Mouse (Mus musculus): ENCODE data around the gene Vsx1. TPM values are rescaled to one million over a fixed set of nuclear protein-coding genes. Genes with fewer than 3 reads are reported as not detected.

Gene Vsx1
- total and polyA plus RNA-seq, 3 experiments = 0.10 to 0.14 TPM; not detected in 1

DNA sequence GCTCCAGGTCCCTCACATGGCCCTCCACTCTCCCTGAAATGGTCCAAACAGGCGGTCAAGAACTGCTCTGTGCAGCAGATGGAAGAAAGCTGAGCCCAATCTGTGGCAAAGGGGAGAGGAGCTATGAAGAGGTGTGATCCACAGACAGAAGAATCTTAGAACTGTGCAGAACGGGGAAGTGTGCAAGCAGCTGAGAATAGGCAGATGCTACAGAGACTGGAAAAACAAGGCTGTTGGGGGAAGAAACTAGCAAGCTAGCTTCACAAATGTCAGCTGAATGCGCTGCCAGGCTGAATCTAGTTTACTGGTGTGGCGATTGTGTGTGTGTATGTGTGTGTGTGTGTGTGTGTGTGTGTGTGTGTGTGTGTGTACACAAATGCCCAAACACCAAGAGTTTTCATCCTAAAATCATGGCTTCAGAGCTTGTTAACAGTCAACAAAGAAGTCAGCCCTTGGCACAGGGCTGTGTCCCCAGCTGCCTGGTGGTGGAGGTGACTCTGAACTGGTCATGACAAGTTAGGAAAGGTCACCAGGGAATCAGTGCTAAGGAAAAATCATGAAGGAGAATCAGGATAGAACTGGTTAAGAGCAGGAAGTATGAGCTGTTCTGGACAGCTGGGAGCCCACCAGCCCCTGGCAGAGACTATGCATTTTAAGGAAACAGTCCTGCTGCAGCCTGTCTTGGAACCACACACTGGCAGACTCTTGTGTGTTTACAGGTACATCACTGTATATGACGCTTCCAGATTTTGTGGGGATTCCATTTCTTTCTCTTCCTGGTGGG is 28.3 kb downstream of the Vsx1 start:
- no peak overlapping the region for H3K4me3 ChIP-seq
- H3K4me1 ChIP-seq (ENCODE audit: control insufficient read depth, insufficient read depth, low read length) = peaks cover 16% of the 10 kb centered on the region
- H3K79me2 ChIP-seq (replicated peaks; ENCODE audit: control insufficient read depth, insufficient read depth, low read length) = peaks cover 1% of the 10 kb centered on the region; the same call in 1 of the 2 replicates
- DNase-seq = no peak
- 55% methylated on average over 5 of the region's 5 CpGs for WGBS
- no peaks in the 10 kb centered on the region for H3K27me3 ChIP-seq (ENCODE audit: control insufficient read depth, insufficient read depth, low read length)
- no peak for TF ChIP-seq EP300 (IDR thresholded peaks at IDR 0.05; ENCODE audit: insufficient read depth, low read depth, low read length)
- no peak for TF ChIP-seq POLR2A (IDR thresholded peaks at IDR 0.05; ENCODE audit: insufficient read depth, low read depth, low read length)
- TF ChIP-seq CTCF (IDR thresholded peaks at IDR 0.05) = no peak
- intact Hi-C loops (cut with DNase I) = loop anchor here (5.0 kb wide), 1 partner anchor 126 kb away; the partner anchor contains the start of gene Pygb
- H3K9ac ChIP-seq (ENCODE audit: low read depth, low read length) = peak overlapping the region; percentile 35
- peak overlapping the region; percentile 84 for H3K27ac ChIP-seq
- H3K36me3 ChIP-seq (ENCODE audit: control insufficient read depth, insufficient read depth, low read length) = peaks cover 46% of the 10 kb centered on the region; the same call in 1 of the 2 replicates

DNA sequence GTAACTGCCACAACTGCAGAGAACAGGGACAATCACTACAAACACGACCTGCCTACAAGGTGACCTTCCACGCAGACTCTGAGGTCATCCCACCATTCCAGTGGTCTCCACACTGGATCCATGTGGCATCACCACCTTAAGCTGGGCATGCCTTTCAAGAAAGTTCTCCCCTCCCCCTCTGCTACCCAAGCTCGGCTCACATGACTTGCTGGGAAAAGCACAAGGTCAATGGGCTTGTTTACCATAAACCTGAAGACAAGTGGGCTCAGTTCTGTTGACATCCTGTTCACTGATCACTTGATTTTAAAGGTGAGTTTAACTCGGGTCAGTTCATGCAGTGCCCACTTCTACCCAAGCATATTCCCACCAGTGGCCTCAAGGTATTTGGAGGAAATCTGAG is 29.1 kb downstream of the Vsx1 start:
- no peak overlapping the region for H3K4me3 ChIP-seq
- peaks cover 16% of the 10 kb centered on the region for H3K4me1 ChIP-seq (ENCODE audit: control insufficient read depth, insufficient read depth, low read length)
- intact Hi-C loops (cut with DNase I) = loop anchor here (5.0 kb wide), 1 partner anchor 127 kb away; the partner anchor contains the start of gene Pygb
- 56% methylated on average over 4 of the region's 4 CpGs for WGBS
- H3K27ac ChIP-seq = peak overlapping the region; percentile 84
- H3K27me3 ChIP-seq (ENCODE audit: control insufficient read depth, insufficient read depth, low read length) = no peaks in the 10 kb centered on the region
- peaks cover 46% of the 10 kb centered on the region; the same call in 1 of the 2 replicates for H3K36me3 ChIP-seq (ENCODE audit: control insufficient read depth, insufficient read depth, low read length)
- H3K79me2 ChIP-seq (replicated peaks; ENCODE audit: control insufficient read depth, insufficient read depth, low read length) = peaks cover 1% of the 10 kb centered on the region; the same call in 1 of the 2 replicates
- TF ChIP-seq EP300 (IDR thresholded peaks at IDR 0.05; ENCODE audit: insufficient read depth, low read depth, low read length) = no peak
- no peak for TF ChIP-seq POLR2A (IDR thresholded peaks at IDR 0.05; ENCODE audit: insufficient read depth, low read depth, low read length)
- TF ChIP-seq CTCF (IDR thresholded peaks at IDR 0.05) = no peak
- DNase-seq = no peak
- no peak overlapping the region for H3K9ac ChIP-seq (ENCODE audit: low read depth, low read length)

DNA sequence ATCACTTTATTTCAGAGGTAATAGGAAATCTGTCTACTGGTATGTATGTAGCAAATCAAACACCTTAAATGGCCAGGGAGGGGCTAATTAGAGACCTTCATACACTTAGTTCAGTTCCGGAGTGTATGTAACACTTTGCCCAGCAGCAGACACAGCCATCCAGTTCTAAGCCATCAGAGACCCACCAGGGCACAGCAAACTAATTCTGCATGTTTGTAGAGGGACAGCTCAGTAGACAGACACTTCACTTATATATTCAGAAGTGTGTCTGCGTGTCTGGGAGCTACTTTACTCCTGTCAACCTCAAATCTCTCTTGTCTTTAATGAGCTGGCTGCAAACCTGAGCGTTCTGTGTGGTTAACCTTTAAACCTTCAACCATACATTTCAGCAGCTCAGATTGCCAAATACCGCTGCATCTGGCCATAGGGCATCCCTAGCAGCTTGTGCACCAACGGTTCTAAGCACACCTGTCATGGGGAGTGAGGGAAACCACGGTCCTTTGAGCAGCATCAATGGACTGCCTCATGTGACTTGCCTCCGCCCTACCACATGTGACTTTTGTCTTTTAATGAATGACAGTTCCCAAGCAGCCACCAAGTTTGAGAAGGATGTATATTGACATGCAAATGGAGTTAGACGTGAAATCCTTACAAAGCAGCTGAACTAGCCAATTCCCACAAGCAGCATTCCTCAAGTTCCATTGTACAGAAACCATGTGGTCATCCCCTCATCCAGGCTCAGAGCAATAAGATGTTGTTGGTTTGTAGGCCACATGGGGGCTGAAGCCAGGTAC is 32.0 kb downstream of the Vsx1 start:
- no peak for DNase-seq
- TF ChIP-seq POLR2A (IDR thresholded peaks at IDR 0.05; ENCODE audit: insufficient read depth, low read depth, low read length) = no peak
- TF ChIP-seq CTCF (IDR thresholded peaks at IDR 0.05) = no peak
- no peak for TF ChIP-seq EP300 (IDR thresholded peaks at IDR 0.05; ENCODE audit: insufficient read depth, low read depth, low read length)
- WGBS = 65% methylated on average over 8 of the region's 8 CpGs
- peaks cover 32% of the 10 kb centered on the region; the same call in 1 of the 2 replicates for H3K36me3 ChIP-seq (ENCODE audit: control insufficient read depth, insufficient read depth, low read length)
- no peaks in the 10 kb centered on the region for H3K27me3 ChIP-seq (ENCODE audit: control insufficient read depth, insufficient read depth, low read length)
- H3K4me3 ChIP-seq = no peak overlapping the region
- peaks cover 14% of the 10 kb centered on the region for H3K4me1 ChIP-seq (ENCODE audit: control insufficient read depth, insufficient read depth, low read length)
- H3K27ac ChIP-seq = peak overlapping the region; percentile 17; the same call in 1 of the 2 replicates
- peaks cover 1% of the 10 kb centered on the region; the same call in 1 of the 2 replicates for H3K79me2 ChIP-seq (replicated peaks; ENCODE audit: control insufficient read depth, insufficient read depth, low read length)
- H3K9ac ChIP-seq (ENCODE audit: low read depth, low read length) = no peak overlapping the region
- intact Hi-C loops (cut with DNase I) = no loop called here

DNA sequence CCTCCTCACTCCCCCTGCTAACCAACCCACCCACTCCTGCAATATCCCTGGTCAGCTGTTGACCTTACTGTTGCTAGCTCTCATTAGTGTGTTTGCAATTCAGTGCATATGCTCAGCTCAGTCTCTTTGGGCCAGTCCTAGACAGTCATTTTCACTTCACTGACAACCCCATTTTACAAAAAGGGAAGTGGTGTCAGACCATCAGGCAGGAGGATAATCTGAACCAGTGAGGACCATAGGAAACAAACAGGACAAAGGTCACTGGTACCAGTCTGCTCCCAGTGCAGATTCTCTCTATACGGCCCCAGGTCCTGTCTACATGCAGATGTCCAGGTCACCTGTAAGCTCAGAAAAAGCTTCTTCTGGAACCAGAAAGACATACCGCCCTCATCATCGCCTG is 33.0 kb downstream of the Vsx1 start:
- WGBS = 86% methylated on average over 3 of the region's 3 CpGs

DNA sequence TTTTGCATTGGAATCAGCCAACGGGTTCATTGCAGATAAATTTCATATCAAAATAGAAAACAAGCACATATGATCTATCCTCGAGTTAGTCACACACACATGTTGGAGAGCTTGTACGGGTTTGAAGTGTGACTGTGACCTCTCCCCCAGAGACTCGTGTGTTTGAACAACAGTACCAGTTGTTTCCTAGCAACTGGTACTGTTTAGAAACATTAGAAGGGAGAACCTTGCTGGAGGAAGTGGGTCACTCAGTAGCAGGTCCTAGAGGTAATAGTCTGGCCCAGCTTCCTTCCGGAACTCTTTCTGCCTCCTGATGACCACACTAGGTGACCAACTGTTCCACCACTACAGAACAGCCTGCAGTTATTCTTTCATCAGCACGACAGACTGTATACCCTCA is 33.9 kb downstream of the Vsx1 start:
- Histone ChIP-seq H3K9ac (ENCODE audit: low read depth, low read length) (no peak overlapping the region), H3K4me3 (no peak overlapping the region), H3K4me1 (ENCODE audit: control insufficient read depth, insufficient read depth, low read length) (peaks cover 9% of the 10 kb centered on the region), H3K27ac (peak overlapping the region; percentile 85), H3K27me3 (ENCODE audit: control insufficient read depth, insufficient read depth, low read length) (no peaks in the 10 kb centered on the region), H3K79me2 (replicated peaks; ENCODE audit: control insufficient read depth, insufficient read depth, low read length) (peaks cover 1% of the 10 kb centered on the region; the same call in 1 of the 2 replicates), H3K36me3 (ENCODE audit: control insufficient read depth, insufficient read depth, low read length) (peaks cover 20% of the 10 kb centered on the region)
- 37% methylated on average over 6 of the region's 6 CpGs for WGBS
- peak in 1 of 2 experiments; percentile 40 for DNase-seq
- intact Hi-C loops (cut with DNase I) = no loop called here
- TF ChIP-seq POLR2A (IDR thresholded peaks at IDR 0.05; ENCODE audit: insufficient read depth, low read depth, low read length) = no peak
- no peak for TF ChIP-seq EP300 (IDR thresholded peaks at IDR 0.05; ENCODE audit: insufficient read depth, low read depth, low read length)
- no peak for TF ChIP-seq CTCF (IDR thresholded peaks at IDR 0.05)

More for the DNA sequence above, 33.0 kb downstream of the Vsx1 start:
- TF ChIP-seq POLR2A (IDR thresholded peaks at IDR 0.05; ENCODE audit: insufficient read depth, low read depth, low read length) = no peak
- no peak for TF ChIP-seq CTCF (IDR thresholded peaks at IDR 0.05)
- TF ChIP-seq EP300 (IDR thresholded peaks at IDR 0.05; ENCODE audit: insufficient read depth, low read depth, low read length) = no peak
- intact Hi-C loops (cut with DNase I) = no loop called here
- no peak for DNase-seq
- Histone ChIP-seq H3K27ac (peak overlapping the region; percentile 85), H3K4me3 (no peak overlapping the region), H3K79me2 (replicated peaks; ENCODE audit: control insufficient read depth, insufficient read depth, low read length) (peaks cover 1% of the 10 kb centered on the region; the same call in 1 of the 2 replicates), H3K27me3 (ENCODE audit: control insufficient read depth, insufficient read depth, low read length) (no peaks in the 10 kb centered on the region), H3K36me3 (ENCODE audit: control insufficient read depth, insufficient read depth, low read length) (peaks cover 24% of the 10 kb centered on the region), H3K9ac (ENCODE audit: low read depth, low read length) (no peak overlapping the region), H3K4me1 (ENCODE audit: control insufficient read depth, insufficient read depth, low read length) (peaks cover 13% of the 10 kb centered on the region)

Data from heart, adult 2 months (tissue).